Mouse (Mus musculus): ENCODE results near the gene Usp39. TPM values are rescaled to one million over a fixed set of nuclear protein-coding genes. Genes with fewer than 3 reads are reported as not detected.

The Usp39 gene
- polyA plus RNA-seq, 1 experiment = 55.4 TPM

DNA sequence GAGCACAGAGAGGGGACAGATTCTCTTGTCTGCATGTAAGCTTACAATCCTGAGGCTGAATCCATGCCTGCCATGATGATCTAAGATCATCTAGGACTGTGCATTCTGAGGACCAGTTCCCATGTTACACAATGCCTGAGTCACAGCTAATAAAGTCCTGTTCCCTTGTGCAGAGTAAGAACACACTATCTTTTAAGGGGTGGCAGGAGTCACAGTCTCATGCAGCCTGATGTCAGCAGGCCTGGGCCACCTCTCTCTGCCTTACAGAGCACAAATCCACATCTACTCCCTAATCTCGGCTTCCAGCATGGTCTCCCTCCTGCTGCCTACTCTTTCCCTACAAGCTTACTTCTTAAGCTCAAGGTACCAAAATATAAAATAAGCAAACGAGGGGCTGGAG, 29.6 kb downstream of the Usp39 start:
- Histone ChIP-seq H3K79me2 (ENCODE audit: control insufficient read depth, insufficient read depth) (no peaks in the 10 kb centered on the region), H3ac (ENCODE audit: control insufficient read depth, insufficient read length) (no peak overlapping the region), H3K4me2 (ENCODE audit: low read depth) (no peak overlapping the region), H3K27me3 (ENCODE audit: control insufficient read depth, insufficient read depth, insufficient read length) (no peaks in the 10 kb centered on the region), H3K36me3 (ENCODE audit: control insufficient read depth, insufficient read depth) (peaks cover 44% of the 10 kb centered on the region), H3K4me3 (no peak overlapping the region)
- no peak for TF ChIP-seq POLR2AphosphoS2 (IDR thresholded peaks at IDR 0.05; ENCODE audit: insufficient read length, low read depth)
- no peak for TF ChIP-seq SRF (IDR thresholded peaks at IDR 0.05; ENCODE audit: control insufficient read depth, insufficient read length, low read depth)
- TF ChIP-seq MYOG (IDR thresholded peaks at IDR 0.05; ENCODE audit: control insufficient read depth in 1 of 3, insufficient read depth in 1 of 3, insufficient read length in 2 of 3, low read depth in 2 of 3) = no peak
- TF ChIP-seq MAX (IDR thresholded peaks at IDR 0.05; ENCODE audit: low read depth) = no peak
- TF ChIP-seq TCF12 (IDR thresholded peaks at IDR 0.05; ENCODE audit: insufficient read depth, poor library complexity, severe bottlenecking) = no peak
- TF ChIP-seq USF1 (IDR thresholded peaks at IDR 0.05; ENCODE audit: low read depth) = no peak
- TF ChIP-seq REST (IDR thresholded peaks at IDR 0.05; ENCODE audit: insufficient read depth, insufficient read length) = no peak
- no peak for TF ChIP-seq CEBPB (IDR thresholded peaks at IDR 0.05; ENCODE audit: insufficient read depth, poor library complexity, severe bottlenecking)
- no peak for TF ChIP-seq MYOD1 (IDR thresholded peaks at IDR 0.05; ENCODE audit: control insufficient read depth in 1 of 3, insufficient read length in 2 of 3, low read depth in 2 of 3)
- no peak for TF ChIP-seq POLR2A (IDR thresholded peaks at IDR 0.05; ENCODE audit: insufficient read length, low read depth)
- no peak for TF ChIP-seq TCF3 (IDR thresholded peaks at IDR 0.05; ENCODE audit: insufficient read length, low read depth)
- no peak for TF ChIP-seq E2F4 (IDR thresholded peaks at IDR 0.05; ENCODE audit: insufficient read depth)

DNA sequence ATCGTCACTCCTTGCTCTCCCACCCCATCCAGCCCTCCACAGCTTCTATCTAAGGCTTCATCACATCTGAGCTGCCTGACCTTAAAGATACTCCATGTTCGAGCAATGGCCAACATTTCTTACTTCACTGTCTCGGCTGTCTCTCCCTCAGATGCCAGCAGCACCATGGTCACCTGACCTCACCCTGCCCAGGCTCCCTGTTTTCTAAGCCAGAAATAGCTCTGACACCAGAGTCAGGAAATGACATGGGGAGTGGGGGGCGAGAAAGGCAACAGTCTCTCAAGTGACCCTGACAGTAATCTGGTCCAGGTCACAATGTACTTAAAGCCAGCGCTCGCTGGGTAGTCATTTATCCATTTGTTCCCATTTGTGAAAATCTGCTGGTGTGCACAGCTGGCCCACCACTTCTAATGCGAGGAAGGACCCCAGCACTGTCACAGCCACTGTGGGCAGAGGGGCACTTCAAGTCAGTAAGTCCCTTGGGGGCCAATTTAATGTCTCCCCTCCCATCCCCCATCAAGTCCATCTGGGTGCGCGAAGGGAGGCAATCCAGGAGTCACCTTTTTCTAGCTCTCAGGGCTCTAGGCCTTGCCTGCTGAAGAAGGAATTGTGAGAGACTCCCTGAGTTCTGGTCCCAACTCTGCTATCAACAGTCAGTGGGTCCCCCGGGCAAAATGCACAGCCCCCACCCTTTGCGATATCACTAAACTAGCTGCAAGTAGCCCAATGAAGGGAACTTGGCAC, 31.7 kb downstream of the Usp39 start:
- no peak overlapping the region for H3ac ChIP-seq (ENCODE audit: control insufficient read depth, insufficient read length)
- H3K36me3 ChIP-seq (ENCODE audit: control insufficient read depth, insufficient read depth) = peaks cover 23% of the 10 kb centered on the region
- H3K79me2 ChIP-seq (ENCODE audit: control insufficient read depth, insufficient read depth) = no peaks in the 10 kb centered on the region
- no peak overlapping the region for H3K4me2 ChIP-seq (ENCODE audit: low read depth)
- TF ChIP-seq CEBPB (IDR thresholded peaks at IDR 0.05; ENCODE audit: insufficient read depth, poor library complexity, severe bottlenecking) (no peak), SRF (IDR thresholded peaks at IDR 0.05; ENCODE audit: control insufficient read depth, insufficient read length, low read depth) (no peak), POLR2A (IDR thresholded peaks at IDR 0.05; ENCODE audit: insufficient read length, low read depth) (no peak), E2F4 (IDR thresholded peaks at IDR 0.05; ENCODE audit: insufficient read depth) (no peak), USF1 (IDR thresholded peaks at IDR 0.05; ENCODE audit: low read depth) (no peak), POLR2AphosphoS2 (IDR thresholded peaks at IDR 0.05; ENCODE audit: insufficient read length, low read depth) (no peak), MYOD1 (IDR thresholded peaks at IDR 0.05; ENCODE audit: control insufficient read depth in 1 of 3, insufficient read length in 2 of 3, low read depth in 2 of 3) (no peak), MYOG (IDR thresholded peaks at IDR 0.05; ENCODE audit: control insufficient read depth in 1 of 3, insufficient read depth in 1 of 3, insufficient read length in 2 of 3, low read depth in 2 of 3) (no peak), REST (IDR thresholded peaks at IDR 0.05; ENCODE audit: insufficient read depth, insufficient read length) (no peak), TCF12 (IDR thresholded peaks at IDR 0.05; ENCODE audit: insufficient read depth, poor library complexity, severe bottlenecking) (no peak), MAX (IDR thresholded peaks at IDR 0.05; ENCODE audit: low read depth) (no peak), TCF3 (IDR thresholded peaks at IDR 0.05; ENCODE audit: insufficient read length, low read depth) (no peak)
- no peaks in the 10 kb centered on the region for H3K27me3 ChIP-seq (ENCODE audit: control insufficient read depth, insufficient read depth, insufficient read length)
- H3K4me3 ChIP-seq = no peak overlapping the region

DNA sequence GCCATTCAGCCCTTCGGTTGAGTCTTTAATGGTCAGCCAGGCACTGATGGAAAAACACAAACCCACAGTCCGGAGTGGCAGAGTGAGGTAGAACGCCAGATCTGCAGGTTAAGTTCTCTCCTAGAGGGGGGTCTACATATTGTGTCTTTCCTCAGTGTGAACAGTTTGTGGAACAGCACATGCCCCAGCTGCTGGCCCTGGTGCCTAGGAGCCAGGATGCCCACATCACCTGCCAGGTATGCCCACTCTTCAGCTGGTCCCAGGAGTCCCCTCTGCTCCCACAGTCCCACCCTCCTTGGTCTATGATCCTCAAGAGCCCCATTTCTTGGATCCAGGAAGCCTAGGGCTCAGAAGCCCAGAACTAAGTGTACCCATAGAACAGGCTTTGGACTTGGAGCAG, 32.8 kb downstream of the Usp39 start:
- H3K79me2 ChIP-seq (ENCODE audit: control insufficient read depth, insufficient read depth) = no peaks in the 10 kb centered on the region
- peak; percentile 66 for TF ChIP-seq POLR2AphosphoS2 (IDR thresholded peaks at IDR 0.05; ENCODE audit: insufficient read length, low read depth)
- TF ChIP-seq SRF (IDR thresholded peaks at IDR 0.05; ENCODE audit: control insufficient read depth, insufficient read length, low read depth) = no peak
- H3ac ChIP-seq (ENCODE audit: control insufficient read depth, insufficient read length) = no peak overlapping the region
- H3K4me3 ChIP-seq = no peak overlapping the region
- H3K4me2 ChIP-seq (ENCODE audit: low read depth) = no peak overlapping the region
- no peaks in the 10 kb centered on the region for H3K27me3 ChIP-seq (ENCODE audit: control insufficient read depth, insufficient read depth, insufficient read length)
- peaks cover 14% of the 10 kb centered on the region for H3K36me3 ChIP-seq (ENCODE audit: control insufficient read depth, insufficient read depth)

DNA sequence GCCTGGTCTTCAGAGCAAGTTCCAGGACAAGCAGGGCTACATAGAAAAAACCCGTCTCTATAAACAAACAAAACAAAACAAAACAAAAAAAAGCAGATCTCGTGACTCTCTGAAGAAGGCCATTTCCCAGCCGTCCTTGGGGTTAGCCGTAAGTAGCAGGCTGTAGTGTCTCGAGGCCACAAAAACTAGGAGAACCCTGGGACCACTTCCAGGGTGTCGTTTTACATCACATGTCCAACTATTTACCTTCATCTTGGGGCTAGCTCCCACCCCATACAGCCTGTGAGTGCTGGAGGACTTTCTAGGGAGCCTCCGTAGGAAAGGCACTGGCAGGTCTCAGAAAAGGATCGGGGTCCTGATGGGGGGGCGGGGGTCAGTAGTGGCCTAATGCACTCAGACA, 41.5 kb downstream of the Usp39 start:
- H3K27me3 ChIP-seq (ENCODE audit: control insufficient read depth, insufficient read depth, insufficient read length) = no peaks in the 10 kb centered on the region
- no peaks in the 10 kb centered on the region for H3K79me2 ChIP-seq (ENCODE audit: control insufficient read depth, insufficient read depth)
- no peak overlapping the region for H3K4me3 ChIP-seq
- no peak overlapping the region for H3ac ChIP-seq (ENCODE audit: control insufficient read depth, insufficient read length)
- no peak for TF ChIP-seq MYOG (IDR thresholded peaks at IDR 0.05; ENCODE audit: control insufficient read depth in 1 of 3, insufficient read depth in 1 of 3, insufficient read length in 2 of 3, low read depth in 2 of 3)
- TF ChIP-seq POLR2A (IDR thresholded peaks at IDR 0.05; ENCODE audit: insufficient read length, low read depth) = no peak
- no peak for TF ChIP-seq POLR2AphosphoS2 (IDR thresholded peaks at IDR 0.05; ENCODE audit: insufficient read length, low read depth)
- TF ChIP-seq SRF (IDR thresholded peaks at IDR 0.05; ENCODE audit: control insufficient read depth, insufficient read length, low read depth) = no peak
- TF ChIP-seq E2F4 (IDR thresholded peaks at IDR 0.05; ENCODE audit: insufficient read depth) = no peak
- H3K4me2 ChIP-seq (ENCODE audit: low read depth) = no peak overlapping the region
- H3K36me3 ChIP-seq (ENCODE audit: control insufficient read depth, insufficient read depth) = no peaks in the 10 kb centered on the region

DNA sequence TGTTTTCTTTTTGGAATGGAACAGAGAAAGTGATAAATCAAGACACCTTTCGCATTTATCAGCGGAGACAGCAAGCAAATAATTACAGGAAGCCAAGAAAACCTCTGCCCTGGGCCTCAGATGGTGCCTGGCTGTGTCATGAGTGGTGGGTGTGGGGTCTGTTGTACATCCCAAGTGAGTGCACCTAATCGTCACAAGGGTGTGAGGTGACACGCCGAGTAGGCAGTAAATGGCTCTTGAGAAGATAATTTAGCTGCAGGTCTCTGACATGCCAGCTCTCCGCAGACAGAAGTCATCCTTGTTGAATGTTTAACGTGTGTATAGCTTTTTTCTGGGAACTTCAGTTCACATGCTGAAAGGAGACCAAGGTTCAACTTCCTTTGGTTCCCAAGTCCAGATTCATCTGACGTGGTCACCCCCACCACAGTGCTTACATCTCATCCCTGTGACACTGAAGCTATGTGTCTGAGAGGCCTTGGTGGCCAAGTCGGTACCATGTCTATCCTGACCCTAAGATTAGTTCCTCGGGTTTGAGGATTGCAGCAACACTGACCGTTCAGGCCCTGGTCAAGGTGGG, 42.5 kb downstream of the Usp39 start:
- no peak overlapping the region for H3ac ChIP-seq (ENCODE audit: control insufficient read depth, insufficient read length)
- H3K79me2 ChIP-seq (ENCODE audit: control insufficient read depth, insufficient read depth) = no peaks in the 10 kb centered on the region
- H3K4me3 ChIP-seq = no peak overlapping the region
- no peaks in the 10 kb centered on the region for H3K36me3 ChIP-seq (ENCODE audit: control insufficient read depth, insufficient read depth)
- no peaks in the 10 kb centered on the region for H3K27me3 ChIP-seq (ENCODE audit: control insufficient read depth, insufficient read depth, insufficient read length)
- no peak for TF ChIP-seq CEBPB (IDR thresholded peaks at IDR 0.05; ENCODE audit: insufficient read depth, poor library complexity, severe bottlenecking)
- no peak for TF ChIP-seq POLR2AphosphoS2 (IDR thresholded peaks at IDR 0.05; ENCODE audit: insufficient read length, low read depth)
- TF ChIP-seq SRF (IDR thresholded peaks at IDR 0.05; ENCODE audit: control insufficient read depth, insufficient read length, low read depth) = no peak
- no peak for TF ChIP-seq MAX (IDR thresholded peaks at IDR 0.05; ENCODE audit: low read depth)
- TF ChIP-seq E2F4 (IDR thresholded peaks at IDR 0.05; ENCODE audit: insufficient read depth) = no peak
- TF ChIP-seq REST (IDR thresholded peaks at IDR 0.05; ENCODE audit: insufficient read depth, insufficient read length) = no peak
- TF ChIP-seq TCF12 (IDR thresholded peaks at IDR 0.05; ENCODE audit: insufficient read depth, poor library complexity, severe bottlenecking) = no peak
- no peak for TF ChIP-seq TCF3 (IDR thresholded peaks at IDR 0.05; ENCODE audit: insufficient read length, low read depth)
- TF ChIP-seq MYOG (IDR thresholded peaks at IDR 0.05; ENCODE audit: control insufficient read depth in 1 of 3, insufficient read depth in 1 of 3, insufficient read length in 2 of 3, low read depth in 2 of 3) = no peak
- TF ChIP-seq MYOD1 (IDR thresholded peaks at IDR 0.05; ENCODE audit: control insufficient read depth in 1 of 3, insufficient read length in 2 of 3, low read depth in 2 of 3) = no peak
- TF ChIP-seq POLR2A (IDR thresholded peaks at IDR 0.05; ENCODE audit: insufficient read length, low read depth) = no peak
- no peak for TF ChIP-seq USF1 (IDR thresholded peaks at IDR 0.05; ENCODE audit: low read depth)
- H3K4me2 ChIP-seq (ENCODE audit: low read depth) = no peak overlapping the region
